Mouse (Mus musculus): Measurements from ENCODE around the gene Bfsp1.

- TF ChIP-seq POLR2A (IDR thresholded peaks at IDR 0.05; ENCODE audit: insufficient read depth, low read depth, low read length) = no peak
- no peak for TF ChIP-seq CTCF (IDR thresholded peaks at IDR 0.05)
- TF ChIP-seq EP300 (IDR thresholded peaks at IDR 0.05; ENCODE audit: insufficient read depth, low read depth, low read length) = no peak
Observed at GRCm38 (mm10) chr2:143882002-143882401, 19.0 kb upstream of the Bfsp1 start.

Data from heart, adult 2 months (tissue).